Mouse (Mus musculus): ENCODE measurements at regions not wholly inside any gene's neighbourhood (a gene's known extent, or its start where the extent isn't known, plus 50 kb on each side); places are given as distances from the start of the nearest gene placed in this dataset.

GRCm38 (mm10) chr6:94834551-94834950, 134.6 kb upstream of the Lrig1 start:
- WGBS = 46% methylated on average over 1 of the region's 1 CpGs

DNA sequence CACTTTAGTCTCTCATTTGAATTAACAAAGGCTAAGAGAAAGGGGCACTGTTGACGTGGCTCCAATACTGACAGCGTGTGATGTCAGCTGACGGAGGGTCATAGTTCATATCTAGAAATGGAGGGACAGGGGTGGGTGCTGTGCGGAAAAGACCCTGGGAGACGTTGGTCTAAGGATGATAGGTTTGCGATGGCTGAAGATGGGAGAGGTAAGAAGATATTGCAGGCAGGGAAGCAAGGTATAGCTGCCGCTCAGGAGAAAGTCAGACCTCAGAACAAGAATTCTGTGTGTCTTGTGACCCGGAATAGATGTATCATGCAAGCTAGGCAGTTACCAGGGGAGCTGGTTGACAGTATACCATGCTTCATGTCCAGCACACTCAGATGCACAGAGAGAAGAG, 130.8 kb upstream of the Lrig1 start:
- Histone ChIP-seq H3K27me3 (ENCODE audit: control insufficient read depth, insufficient read depth, low read length) (no peaks in the 10 kb centered on the region), H3K27ac (ENCODE audit: insufficient read depth, low read length) (no peak overlapping the region), H3K4me3 (replicated peaks; ENCODE audit: insufficient read depth, low read depth, low read length) (no peak overlapping the region), H3K4me1 (ENCODE audit: control insufficient read depth, insufficient read depth, low read length) (no peaks in the 10 kb centered on the region)
- DNase-seq = no peak
- WGBS = 82% methylated on average over 8 of the region's 8 CpGs
- TF ChIP-seq CTCF (IDR thresholded peaks at IDR 0.05; ENCODE audit: borderline replicate concordance, insufficient read depth, low read depth, low read length) (no peak), POLR2A (IDR thresholded peaks at IDR 0.05; ENCODE audit: borderline replicate concordance, insufficient read depth, low read length) (no peak)

More at GRCm38 (mm10) chr6:94834551-94834950, 134.6 kb upstream of the Lrig1 start:
- no peak for TF ChIP-seq CTCF (IDR thresholded peaks at IDR 0.05; ENCODE audit: borderline replicate concordance, insufficient read depth, low read depth, low read length)
- TF ChIP-seq POLR2A (IDR thresholded peaks at IDR 0.05; ENCODE audit: borderline replicate concordance, insufficient read depth, low read length) = no peak
- no peaks in the 10 kb centered on the region for H3K27me3 ChIP-seq (ENCODE audit: control insufficient read depth, insufficient read depth, low read length)
- H3K27ac ChIP-seq (ENCODE audit: insufficient read depth, low read length) = no peak overlapping the region
- H3K4me3 ChIP-seq (replicated peaks; ENCODE audit: insufficient read depth, low read depth, low read length) = no peak overlapping the region
- H3K4me1 ChIP-seq (ENCODE audit: control insufficient read depth, insufficient read depth, low read length) = no peaks in the 10 kb centered on the region
- DNase-seq = no peak

DNA sequence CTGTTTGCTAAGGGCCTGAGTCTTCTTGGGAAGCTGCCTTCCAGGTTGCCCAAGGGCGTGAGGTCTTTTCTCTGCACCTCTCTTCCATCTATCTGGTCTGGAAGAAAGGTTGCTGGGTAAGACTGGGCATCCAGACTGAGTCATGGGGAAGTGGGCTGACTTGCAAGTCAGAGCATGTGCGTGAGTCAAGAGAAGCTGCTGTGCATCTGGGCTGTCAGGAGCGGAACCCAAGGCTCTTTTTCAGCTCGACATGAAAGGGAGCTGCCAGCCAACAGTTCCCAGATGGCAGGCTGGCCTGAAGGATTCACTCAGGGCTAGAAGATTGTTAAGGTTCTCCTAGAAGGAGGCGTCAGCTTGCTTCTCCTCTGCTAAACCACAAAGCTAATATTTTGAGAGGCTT, 129.3 kb upstream of the Lrig1 start:
- no peak for DNase-seq
- H3K27me3 ChIP-seq (ENCODE audit: control insufficient read depth, insufficient read depth, low read length) = no peaks in the 10 kb centered on the region
- H3K4me1 ChIP-seq (ENCODE audit: control insufficient read depth, insufficient read depth, low read length) = no peaks in the 10 kb centered on the region
- no peak overlapping the region for H3K4me3 ChIP-seq (replicated peaks; ENCODE audit: insufficient read depth, low read depth, low read length)
- WGBS = 48% methylated on average over 5 of the region's 5 CpGs
- H3K27ac ChIP-seq (ENCODE audit: insufficient read depth, low read length) = no peak overlapping the region
- TF ChIP-seq POLR2A (IDR thresholded peaks at IDR 0.05; ENCODE audit: borderline replicate concordance, insufficient read depth, low read length) = no peak
- no peak for TF ChIP-seq CTCF (IDR thresholded peaks at IDR 0.05; ENCODE audit: borderline replicate concordance, insufficient read depth, low read depth, low read length)

GRCm38 (mm10) chr6:94826656-94827055, 126.7 kb upstream of the Lrig1 start:
- whole genome bisulfite sequencing = 74% methylated on average over 2 of the region's 2 CpGs
- H3K27me3 ChIP-seq (ENCODE audit: control insufficient read depth, insufficient read depth, low read length) = no peaks in the 10 kb centered on the region
- H3K4me3 ChIP-seq (replicated peaks; ENCODE audit: insufficient read depth, low read depth, low read length) = no peak overlapping the region
- no peak overlapping the region for H3K27ac ChIP-seq (ENCODE audit: insufficient read depth, low read length)
- no peaks in the 10 kb centered on the region for H3K4me1 ChIP-seq (ENCODE audit: control insufficient read depth, insufficient read depth, low read length)
- TF ChIP-seq CTCF (IDR thresholded peaks at IDR 0.05; ENCODE audit: borderline replicate concordance, insufficient read depth, low read depth, low read length) = no peak
- TF ChIP-seq POLR2A (IDR thresholded peaks at IDR 0.05; ENCODE audit: borderline replicate concordance, insufficient read depth, low read length) = no peak
- DNase-seq = no peak

DNA sequence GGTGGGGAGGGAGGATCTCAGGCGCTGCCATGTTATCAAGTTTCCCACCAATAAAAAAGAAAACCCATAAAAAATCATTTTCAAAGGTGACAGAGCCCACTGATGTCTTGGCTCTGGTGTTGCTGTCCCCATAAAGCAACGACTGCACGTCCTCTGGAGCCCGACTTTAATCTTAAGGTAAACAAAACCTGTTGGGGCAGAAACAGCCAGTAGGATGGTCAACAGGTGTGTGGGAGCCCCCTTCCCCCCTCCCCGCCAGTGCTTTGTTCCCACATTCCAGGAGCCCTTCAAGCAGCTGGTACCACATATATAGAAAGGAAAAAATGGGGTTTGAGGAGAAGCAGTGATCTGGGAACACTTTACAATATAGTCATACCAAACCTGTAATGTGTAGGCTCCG, 118.3 kb upstream of the Lrig1 start:
- no peak for TF ChIP-seq CTCF (IDR thresholded peaks at IDR 0.05; ENCODE audit: borderline replicate concordance, insufficient read depth, low read depth, low read length)
- no peak for TF ChIP-seq POLR2A (IDR thresholded peaks at IDR 0.05; ENCODE audit: borderline replicate concordance, insufficient read depth, low read length)
- WGBS = 66% methylated on average over 6 of the region's 6 CpGs
- no peak overlapping the region for H3K4me3 ChIP-seq (replicated peaks; ENCODE audit: insufficient read depth, low read depth, low read length)
- DNase-seq = no peak
- no peaks in the 10 kb centered on the region for H3K4me1 ChIP-seq (ENCODE audit: control insufficient read depth, insufficient read depth, low read length)
- no peak overlapping the region for H3K27ac ChIP-seq (ENCODE audit: insufficient read depth, low read length)
- H3K27me3 ChIP-seq (ENCODE audit: control insufficient read depth, insufficient read depth, low read length) = no peaks in the 10 kb centered on the region

DNA sequence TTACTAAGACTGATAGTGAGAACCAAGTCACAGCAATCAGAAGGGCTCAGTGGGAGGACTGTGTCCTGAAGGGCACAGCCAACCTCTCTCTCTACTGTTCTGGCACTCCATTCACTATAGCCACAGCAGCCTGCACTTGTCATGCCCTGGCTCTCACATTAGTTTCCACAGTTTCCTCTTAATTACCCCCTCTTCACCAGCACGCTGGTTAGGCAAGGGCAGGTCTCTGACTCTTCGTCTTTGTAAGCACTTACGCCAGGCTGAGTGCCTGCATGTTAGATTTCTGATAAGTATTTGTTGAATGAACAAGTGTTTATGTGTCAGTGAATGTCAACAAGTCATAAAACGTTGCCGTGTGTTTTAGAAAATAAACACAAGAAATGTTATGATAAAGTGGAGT, 116.2 kb upstream of the Lrig1 start:
- Histone ChIP-seq H3K27ac (ENCODE audit: insufficient read depth, low read length) (no peak overlapping the region), H3K4me3 (replicated peaks; ENCODE audit: insufficient read depth, low read depth, low read length) (no peak overlapping the region), H3K27me3 (ENCODE audit: control insufficient read depth, insufficient read depth, low read length) (no peaks in the 10 kb centered on the region), H3K4me1 (ENCODE audit: control insufficient read depth, insufficient read depth, low read length) (no peaks in the 10 kb centered on the region)
- TF ChIP-seq CTCF (IDR thresholded peaks at IDR 0.05; ENCODE audit: borderline replicate concordance, insufficient read depth, low read depth, low read length) = no peak
- TF ChIP-seq POLR2A (IDR thresholded peaks at IDR 0.05; ENCODE audit: borderline replicate concordance, insufficient read depth, low read length) = no peak
- 75% methylated on average over 5 of the region's 5 CpGs for WGBS
- DNase-seq = no peak

GRCm38 (mm10) chr6:94814711-94815110, 114.8 kb upstream of the Lrig1 start:
- no peaks in the 10 kb centered on the region for H3K4me1 ChIP-seq (ENCODE audit: control insufficient read depth, insufficient read depth, low read length)
- no peak overlapping the region for H3K4me3 ChIP-seq (replicated peaks; ENCODE audit: insufficient read depth, low read depth, low read length)
- no peaks in the 10 kb centered on the region for H3K27me3 ChIP-seq (ENCODE audit: control insufficient read depth, insufficient read depth, low read length)
- TF ChIP-seq POLR2A (IDR thresholded peaks at IDR 0.05; ENCODE audit: borderline replicate concordance, insufficient read depth, low read length) (no peak), CTCF (IDR thresholded peaks at IDR 0.05; ENCODE audit: borderline replicate concordance, insufficient read depth, low read depth, low read length) (no peak)
- WGBS = 53% methylated on average over 3 of the region's 3 CpGs
- no peak for DNase-seq
- no peak overlapping the region for H3K27ac ChIP-seq (ENCODE audit: insufficient read depth, low read length)

DNA sequence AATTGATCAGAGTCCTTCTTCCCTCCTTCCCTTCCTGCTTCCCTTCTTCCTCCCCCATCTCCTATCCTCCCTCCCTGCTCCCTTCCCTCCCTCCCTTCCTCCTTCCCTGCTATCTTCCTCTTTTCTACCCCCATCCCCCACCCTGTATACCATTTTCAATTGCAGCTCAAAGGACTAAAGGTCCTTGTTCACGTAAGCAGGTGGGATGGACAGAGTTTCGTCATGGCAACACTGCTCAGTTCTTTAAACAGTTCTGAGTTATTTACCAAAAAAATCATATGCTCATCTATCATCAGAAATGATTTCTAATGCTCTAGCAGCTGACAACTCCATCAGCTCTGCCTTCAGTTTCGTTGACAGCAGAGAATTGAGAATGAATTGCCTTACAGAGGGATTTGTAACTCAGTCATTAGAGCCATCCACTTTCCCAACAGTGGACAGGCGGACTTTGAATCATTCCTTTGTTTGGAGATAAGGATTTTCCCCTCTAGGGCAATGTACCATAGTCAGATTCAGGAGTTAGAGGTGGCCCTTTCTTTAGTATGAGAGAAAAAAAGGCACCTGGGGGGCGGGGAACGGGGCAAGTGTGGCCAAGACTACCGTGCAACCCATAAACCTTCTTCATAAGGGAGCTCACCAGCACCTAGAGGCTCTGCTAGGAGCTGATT, 113.7 kb upstream of the Lrig1 start:
- TF ChIP-seq POLR2A (IDR thresholded peaks at IDR 0.05; ENCODE audit: borderline replicate concordance, insufficient read depth, low read length) = no peak
- no peak for TF ChIP-seq CTCF (IDR thresholded peaks at IDR 0.05; ENCODE audit: borderline replicate concordance, insufficient read depth, low read depth, low read length)
- Histone ChIP-seq H3K4me3 (replicated peaks; ENCODE audit: insufficient read depth, low read depth, low read length) (no peak overlapping the region), H3K27ac (ENCODE audit: insufficient read depth, low read length) (no peak overlapping the region), H3K27me3 (ENCODE audit: control insufficient read depth, insufficient read depth, low read length) (no peaks in the 10 kb centered on the region), H3K4me1 (ENCODE audit: control insufficient read depth, insufficient read depth, low read length) (no peaks in the 10 kb centered on the region)
- DNase-seq = no peak
- WGBS = 67% methylated on average over 7 of the region's 7 CpGs

All from cerebellum, adult 2 months (tissue).